Mouse (Mus musculus) cerebellum, adult 11-12 months (tissue): Measurements from ENCODE around the gene Npas3.
"Not testable (repeated sequence)": the region's sequence is repeated elsewhere in the genome, so short reads cannot be mapped to it uniquely, and the experiment has no call there.

ENCODE experiments used
- DNase-seq: peaks from one replicate; pipeline ENCODE4 v3.0.0; 2022

Gene Npas3

DNA sequence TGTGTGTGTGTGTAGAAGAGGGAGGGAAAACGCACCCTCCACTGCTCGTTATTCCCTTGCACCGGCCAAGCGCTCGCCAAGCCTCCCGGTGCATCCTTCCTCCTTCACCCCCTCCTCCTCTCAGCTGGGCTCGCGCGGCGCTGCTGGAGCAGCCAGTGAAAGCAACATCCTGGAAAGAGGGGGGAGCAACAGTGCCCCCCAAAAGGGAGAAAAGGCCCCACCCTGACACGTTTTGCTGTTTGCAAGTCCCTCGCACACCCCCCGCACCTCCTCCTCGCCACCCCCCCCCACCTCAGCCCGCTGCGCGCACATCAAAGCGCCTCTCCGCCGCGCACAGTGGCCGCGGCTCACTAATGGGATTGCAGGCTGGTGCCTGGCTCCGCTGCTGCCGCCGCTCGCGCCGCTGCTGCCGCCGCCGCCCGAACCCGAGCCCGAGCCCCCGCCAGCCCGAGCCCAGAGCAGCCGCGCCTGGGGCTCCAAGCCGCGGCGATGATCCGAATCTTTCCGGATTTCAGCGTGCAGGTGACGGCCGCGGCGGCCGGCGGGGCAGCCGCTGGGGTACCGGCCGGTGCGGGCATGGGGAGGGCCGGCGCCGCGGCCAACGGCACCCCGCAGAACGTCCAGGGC is at the start of gene Npas3:
Npas3 (plus strand) TSS at position 577 of the 627 bp plus-strand sequence.
- peak; percentile 19 for DNase-seq

DNA sequence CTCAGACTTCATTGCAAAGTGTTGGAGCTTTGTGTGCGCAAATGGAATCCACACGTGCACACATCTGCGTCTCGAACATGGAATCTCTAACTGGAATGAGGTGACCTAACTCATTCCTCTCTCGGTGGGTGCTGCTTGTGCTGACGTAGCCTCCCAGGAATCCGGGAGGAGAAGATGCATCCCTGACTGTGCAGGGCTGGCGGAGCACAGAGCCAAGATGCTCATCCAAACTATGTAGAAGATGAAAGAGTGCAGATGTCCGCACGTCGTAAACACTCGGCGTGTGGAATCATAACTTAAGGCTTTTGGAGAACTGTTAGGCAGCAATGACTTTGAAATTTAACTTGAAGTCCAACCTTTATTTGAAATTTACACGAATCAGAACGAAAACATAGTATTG is 31.3 kb upstream of the Npas3 start:
- DNase-seq = no peak

DNA sequence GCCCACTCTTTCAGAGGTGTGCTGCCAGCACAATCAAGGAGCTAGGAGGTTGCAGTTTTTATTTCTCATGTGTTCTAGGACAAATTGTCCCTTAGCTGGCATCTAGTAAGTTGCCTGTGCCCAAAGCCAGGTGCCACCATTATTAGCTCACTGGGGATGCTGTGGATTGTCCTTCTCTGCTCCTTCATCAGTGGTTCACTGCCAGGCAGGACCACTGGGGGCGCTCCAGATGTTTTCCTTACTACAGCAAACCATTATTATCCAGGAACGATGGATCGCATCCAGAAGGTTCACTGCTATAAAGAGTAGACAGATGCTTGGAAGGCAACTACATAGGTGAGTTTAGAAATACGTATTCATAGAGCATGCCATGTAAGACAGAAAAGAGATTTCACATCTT is 25.7 kb upstream of the Npas3 start:
- DNase-seq = no peak

DNA sequence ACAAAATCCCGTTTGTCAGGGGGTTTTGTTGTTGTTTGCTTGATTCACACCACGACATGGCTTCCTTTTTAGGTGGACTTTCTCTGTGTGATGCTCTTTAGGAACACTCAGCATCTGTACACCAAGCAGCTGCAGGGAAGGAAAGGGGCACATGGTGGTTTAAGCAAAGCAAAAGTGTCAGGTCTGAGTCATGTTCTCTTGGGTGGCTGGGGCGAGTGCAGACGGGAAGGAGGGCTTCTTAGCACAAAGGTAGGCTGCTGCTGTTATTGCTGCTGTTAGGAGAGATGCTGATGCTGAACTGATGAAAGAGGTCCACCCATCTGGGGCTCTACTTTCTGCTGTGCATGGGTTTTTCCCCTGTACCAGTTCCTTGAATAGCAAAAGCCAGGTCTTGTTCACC is 21.1 kb upstream of the Npas3 start:
- no peak for DNase-seq

DNA sequence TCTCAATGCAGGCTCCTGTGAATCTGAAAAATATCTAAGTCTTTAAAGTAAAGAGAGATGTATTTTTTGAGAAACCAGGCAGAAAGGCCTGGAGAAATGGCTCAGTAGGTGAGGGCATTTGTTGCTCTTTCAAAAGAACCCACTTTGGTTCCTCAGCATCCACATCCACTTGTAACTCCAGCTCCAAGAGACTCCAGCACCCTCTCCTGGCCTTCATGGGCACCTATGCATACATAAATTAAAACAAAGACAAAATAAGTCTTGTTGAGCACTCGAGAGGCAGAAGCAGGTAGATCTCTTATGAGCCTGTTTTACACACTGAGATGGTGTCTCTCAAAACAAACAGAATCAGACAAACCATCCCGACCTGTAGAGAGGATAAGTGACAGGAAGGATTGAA is 19.1 kb upstream of the Npas3 start:
- no peak for DNase-seq

DNA sequence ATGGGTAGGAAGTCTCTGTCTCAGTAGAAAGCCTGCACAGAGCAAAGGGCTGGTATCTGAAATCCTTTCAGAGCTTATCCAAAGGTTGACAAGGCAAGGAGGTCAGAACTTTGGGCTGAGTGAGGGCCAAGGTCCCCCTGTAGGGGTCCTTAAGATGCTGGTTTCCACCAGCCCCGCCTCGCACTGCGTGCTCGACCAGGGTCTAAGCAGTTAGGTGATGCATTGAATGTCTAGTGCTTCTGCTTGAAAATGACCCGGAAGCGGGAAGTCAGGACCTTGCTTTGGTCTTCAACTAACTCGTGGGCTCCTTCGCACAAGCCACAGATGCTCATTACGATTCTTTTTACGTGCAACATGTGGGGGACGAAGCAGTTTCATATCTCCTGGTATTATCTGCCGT is 2.3 kb upstream of the Npas3 start:
- no peak for DNase-seq

DNA sequence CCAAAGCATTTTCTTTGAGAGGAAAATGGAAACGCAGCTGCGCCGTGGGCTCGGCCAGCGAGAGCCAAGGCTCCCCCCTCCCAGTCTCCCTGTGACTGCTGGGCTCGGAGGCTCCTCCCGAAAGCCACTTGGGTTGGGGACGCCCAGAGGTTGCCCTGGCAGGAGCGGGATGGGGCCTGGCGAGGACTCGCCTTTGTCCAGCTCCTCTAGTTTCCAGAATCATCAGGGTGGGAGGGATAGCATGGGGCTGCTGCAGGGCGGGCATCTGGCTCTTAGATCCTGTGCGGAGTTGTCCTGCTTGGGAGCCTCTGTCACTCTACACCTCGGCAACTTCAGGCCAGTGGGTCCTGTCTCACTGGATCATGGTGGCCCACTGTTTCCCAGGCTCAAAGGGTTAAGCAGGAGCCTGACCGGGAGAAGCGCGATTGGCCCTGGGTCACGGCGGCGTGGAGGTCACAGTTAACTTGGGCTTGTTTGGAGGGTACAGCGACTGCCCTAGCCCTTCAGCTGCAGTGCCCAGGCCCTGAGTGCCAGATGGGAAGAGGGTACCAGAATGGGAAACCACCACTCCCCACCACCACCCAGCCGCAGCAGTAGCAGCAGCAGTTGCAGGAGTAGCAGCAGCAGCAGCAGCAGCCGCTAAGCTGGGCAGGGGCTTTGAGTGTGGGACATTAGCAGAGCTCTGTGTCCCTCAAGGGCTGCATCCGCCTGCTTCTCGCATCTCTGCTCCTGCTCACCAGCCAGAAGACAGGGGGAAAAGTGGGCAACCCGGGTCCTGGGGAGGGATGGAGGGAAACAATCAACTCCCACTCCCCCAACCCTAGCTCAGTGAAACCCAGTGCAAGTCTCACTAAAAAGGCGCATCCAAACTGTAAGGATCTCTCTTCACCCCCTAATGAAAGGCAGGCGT is 1.6 kb upstream of the Npas3 start:
- DNase-seq = peak; percentile 6

DNA sequence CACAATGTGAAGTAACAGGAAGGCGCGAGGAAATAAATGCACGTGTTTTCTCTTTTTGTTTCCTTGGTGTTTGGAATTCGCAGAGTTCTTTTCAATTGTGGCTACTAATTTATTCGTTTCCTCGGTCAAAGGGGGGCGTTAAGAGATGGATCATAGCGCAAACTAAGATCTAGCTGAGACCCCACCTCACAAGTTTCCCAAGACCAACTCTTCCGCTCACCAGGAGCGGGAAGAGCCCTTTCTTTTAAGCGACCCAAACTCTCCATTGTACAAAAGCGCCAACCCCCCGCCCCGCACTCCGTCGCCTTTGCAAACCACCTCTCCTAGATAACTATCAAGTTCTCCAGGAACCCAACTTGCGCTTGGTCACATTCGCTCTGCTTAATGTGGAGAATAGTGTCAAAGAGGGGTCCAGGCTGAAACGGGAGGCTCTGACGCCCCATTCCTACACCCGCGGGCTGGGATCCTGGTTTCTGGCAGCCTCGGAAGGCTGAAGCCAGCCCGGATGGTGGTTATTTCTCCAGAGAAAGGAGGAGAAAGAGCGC is 914 bp upstream of the Npas3 start:
- DNase-seq = no peak

DNA sequence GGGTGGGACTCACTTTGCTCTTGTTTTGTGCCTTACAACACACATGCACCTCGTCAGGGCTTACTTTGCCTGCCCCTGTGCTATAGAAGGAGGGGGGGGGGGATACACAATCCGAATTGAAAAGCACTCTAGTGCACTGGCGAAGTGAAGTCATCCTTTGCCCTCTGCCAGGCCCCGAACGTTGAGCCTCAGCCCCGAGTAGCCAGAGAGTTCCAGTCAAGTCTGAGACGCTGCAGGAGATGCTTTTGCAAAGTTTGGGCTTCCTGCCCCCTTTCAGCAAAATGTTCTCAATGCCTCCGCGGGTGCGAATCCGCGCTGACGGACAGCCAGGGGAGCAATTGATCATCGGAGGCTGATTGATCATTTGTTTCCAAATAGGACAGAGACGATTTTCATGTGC is 319 bp downstream of the Npas3 start:
- DNase-seq = peak; percentile 6

DNA sequence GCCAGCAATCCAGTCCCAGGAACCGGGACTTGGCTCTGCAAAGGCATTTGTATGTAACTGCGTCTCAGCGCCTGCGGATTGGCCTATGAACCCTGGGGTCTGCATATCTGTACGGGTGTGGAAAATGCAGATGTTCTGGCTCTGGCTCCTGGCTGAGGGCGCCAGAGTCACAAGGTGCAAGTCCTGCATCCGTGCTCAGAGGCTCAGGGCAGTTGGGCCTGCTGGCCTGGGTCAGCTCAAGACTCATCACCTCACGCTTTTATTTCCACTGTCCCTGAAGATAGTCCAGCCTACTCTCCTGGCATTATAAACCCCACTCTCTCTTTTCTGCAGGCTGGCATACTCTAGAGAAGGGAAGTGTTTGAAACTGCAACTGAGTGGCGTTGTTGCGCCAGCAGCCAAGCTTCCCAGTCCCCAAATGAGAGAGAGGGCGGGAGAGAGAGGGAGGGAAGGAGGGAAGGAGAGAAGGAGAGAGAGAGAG is 3.3 kb downstream of the Npas3 start:
- DNase-seq = peak; percentile 9

DNA sequence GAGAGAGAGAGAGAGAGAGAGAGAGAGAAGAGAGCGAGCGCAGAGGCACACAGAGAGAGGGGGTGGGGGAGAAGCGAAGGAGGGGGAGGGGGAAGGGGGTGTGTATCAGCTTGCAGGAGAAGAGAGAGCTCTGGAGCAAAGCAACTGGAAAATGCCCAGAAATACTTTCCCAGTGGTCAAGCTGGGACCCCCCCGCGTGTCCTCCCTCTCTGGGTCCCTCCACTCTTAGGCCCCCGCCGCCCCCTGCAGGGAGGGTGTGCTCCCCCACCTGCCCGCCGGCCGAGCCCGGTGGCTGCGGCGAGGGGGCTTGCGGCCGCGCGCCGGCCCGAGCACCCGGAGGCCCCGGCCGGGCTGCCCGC is 3.7 kb downstream of the Npas3 start:
- DNase-seq = peak; percentile 9

DNA sequence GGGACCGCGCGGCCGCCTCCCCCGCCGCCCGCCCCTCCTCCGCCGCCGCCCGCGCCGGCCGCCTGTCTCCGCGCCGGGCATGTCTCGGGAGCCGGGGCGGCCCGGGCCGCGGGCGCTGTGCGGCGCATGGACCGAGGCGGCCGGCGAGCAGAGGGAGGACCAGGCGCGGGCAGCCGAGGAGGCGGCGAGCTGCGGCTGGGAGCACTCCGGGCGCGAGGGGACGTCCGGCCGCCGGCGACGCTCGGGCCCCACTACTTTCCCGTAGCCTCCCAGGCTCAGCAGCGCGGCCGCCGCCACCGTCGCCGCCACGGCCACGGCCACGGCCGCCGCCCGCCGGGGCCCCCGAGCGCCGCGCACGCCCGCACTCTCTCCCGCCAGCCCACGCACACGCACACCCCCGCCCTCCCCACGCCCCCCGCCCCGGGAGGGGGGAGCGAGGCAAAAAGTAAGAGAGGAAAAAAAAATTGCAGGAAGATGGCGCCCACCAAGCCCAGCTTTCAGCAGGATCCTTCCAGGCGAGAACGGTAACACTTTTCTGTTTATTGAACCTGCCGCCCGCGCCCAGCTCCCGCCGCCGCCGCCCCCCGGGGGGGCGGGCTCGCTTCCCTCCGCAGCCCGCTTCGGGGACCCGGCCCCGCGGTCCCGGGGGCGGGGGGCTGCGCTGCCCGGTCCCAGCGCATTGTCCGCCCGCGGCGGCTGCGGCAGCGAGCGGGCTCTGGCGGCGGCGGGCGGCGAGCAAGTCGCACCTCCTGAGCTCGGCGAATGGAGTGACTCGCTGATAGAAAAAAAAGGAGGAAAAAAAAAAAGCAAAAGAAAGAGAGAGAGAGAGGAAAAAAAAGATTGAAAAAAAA is 4.3 kb downstream of the Npas3 start:
- peak; percentile 9 for DNase-seq

DNA sequence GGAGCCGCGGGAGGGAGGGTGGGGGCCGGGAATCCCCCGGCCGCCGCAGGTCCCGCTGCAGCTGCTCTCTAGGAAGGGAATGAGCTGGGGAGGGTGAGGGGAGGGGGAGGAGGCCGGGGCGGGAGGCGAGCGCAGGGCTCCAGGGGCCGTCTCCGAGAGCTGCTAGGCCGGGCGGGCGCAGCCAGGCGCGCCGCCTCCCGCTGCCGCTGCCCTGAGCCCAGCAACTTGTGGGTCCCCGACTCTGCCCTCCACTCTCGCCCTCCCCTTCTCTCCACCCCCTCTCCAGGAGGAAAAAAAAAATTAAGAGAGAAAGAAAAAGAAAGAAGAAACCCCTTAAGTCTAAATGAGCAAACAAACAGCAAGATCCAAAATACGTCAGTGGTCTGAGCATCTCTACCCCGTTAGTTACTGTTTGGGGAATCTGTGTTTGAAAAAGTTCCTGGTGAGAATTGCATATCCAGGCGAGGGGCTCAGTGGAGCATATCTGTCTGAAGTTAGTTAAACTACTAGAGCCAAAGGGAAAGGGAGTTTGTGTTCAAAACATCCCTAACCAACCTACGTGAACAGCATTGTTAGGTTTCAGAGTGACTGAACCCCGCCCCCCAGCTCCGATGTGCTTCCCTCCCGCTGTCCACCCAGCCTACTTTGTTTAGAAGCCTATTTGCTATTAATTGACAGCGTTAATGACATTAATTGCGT is 5.1 kb downstream of the Npas3 start:
- DNase-seq = peak; percentile 20

DNA sequence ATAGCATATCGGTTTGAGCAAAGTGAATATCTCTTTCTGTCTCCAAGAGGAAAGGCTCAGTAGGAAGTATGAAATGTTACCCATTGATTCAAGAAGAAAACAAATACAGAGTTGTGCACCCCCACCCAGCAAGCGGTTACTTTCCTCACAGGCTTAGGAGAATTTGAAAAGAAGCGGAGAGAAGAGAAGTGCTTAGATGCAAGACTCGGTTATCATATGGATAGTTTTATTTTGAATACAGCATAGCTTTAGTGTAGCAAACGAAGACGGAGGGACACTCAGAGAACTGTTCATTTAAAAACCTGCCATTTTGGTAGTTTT is 5.6 kb downstream of the Npas3 start:
- no peak for DNase-seq

DNA sequence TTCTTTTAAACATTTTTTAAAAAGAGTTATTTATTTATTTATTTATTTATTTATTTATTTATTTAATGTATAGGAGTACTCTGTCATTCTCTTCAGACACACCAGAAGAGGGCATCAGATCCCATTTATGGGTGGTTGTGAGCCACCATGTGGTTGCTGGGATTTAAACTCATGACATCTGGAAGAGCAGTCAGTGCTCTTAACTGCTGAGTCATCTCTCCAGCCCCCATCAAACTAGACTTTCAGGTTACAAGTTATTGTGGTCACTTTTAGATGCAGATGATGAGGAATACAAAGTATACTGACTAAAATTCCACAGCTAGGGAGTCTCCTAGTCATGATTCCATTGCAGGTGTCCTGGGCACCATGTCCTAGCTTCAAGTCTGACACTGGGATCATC is 26.0 kb downstream of the Npas3 start:
- not testable (repeated sequence) for DNase-seq

DNA sequence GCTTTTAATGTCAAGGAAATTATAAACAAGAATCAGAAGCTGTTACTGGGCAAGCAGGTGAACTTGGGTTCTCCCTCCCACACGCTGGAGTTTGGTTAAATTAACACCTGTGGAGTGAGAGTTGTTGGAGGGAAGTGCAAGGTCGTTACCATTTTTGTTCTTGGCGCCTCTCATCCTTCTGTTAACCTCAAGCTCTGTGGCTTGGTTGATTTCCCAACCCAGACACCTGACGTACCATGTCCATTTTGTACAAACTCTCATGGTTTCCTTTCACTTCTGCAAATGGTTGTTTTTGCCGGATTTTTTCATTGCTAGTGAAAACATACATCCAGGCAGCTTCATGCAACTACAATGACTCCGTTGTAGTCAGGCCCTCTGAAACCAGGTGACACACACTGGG is 28.9 kb downstream of the Npas3 start:
- no peak for DNase-seq

DNA sequence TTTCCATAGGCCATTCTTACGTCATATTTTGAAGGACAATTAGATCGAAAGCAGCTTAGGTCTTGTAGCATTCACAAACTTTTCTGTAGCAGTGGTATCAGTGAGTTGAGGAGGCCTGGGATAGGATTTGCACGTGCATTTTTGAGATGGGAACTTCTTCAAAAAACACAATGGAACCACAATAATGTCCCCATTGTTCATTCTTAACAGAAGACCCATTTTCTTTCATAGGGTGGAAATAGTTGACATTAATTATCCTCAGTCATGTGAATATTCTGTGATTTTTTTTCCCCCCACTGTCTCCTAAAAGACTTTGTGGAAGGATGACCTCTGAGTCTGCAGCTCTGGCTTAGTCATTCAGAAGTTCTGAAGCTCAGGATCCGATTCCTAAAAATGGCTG is 41.9 kb downstream of the Npas3 start:
- no peak for DNase-seq

DNA sequence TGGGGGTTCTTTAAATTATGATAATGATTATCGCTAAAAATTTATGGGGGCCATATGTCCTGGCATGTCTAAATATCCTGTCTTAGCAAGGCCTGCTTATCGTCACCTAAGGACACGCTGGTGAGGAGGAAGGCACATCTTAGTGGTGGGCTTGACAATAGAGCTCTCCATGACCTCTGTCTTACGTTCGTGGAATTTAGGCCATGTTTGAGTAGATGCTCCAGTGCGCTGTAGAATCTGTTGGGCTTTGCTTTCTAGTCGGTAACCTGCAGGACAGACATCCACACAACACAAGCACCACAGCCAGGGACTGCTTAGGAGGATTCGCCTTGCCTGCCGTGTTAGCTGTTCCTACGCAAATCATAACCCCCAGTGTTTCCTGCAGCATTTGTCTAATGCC is 42.4 kb downstream of the Npas3 start:
- no peak for DNase-seq

DNA sequence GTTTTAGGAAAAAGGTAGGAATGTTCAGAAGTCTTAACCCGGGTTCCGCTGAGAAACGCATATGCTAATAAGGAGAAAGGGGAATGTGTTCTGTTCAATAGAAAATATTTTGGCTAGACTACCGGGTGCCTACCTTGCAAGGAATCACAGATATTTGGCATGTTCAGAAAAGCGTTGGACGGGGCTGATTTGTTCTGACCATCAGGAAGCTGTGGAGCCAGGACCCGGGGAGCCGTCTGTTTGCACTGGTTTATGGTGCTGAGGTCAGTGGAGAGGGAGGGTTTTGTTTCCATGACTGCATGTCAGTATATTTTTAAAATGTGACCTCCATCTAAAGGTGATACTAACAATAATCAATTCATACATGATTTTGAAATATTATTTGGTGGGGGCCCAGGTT is 43.5 kb downstream of the Npas3 start:
- DNase-seq = no peak

DNA sequence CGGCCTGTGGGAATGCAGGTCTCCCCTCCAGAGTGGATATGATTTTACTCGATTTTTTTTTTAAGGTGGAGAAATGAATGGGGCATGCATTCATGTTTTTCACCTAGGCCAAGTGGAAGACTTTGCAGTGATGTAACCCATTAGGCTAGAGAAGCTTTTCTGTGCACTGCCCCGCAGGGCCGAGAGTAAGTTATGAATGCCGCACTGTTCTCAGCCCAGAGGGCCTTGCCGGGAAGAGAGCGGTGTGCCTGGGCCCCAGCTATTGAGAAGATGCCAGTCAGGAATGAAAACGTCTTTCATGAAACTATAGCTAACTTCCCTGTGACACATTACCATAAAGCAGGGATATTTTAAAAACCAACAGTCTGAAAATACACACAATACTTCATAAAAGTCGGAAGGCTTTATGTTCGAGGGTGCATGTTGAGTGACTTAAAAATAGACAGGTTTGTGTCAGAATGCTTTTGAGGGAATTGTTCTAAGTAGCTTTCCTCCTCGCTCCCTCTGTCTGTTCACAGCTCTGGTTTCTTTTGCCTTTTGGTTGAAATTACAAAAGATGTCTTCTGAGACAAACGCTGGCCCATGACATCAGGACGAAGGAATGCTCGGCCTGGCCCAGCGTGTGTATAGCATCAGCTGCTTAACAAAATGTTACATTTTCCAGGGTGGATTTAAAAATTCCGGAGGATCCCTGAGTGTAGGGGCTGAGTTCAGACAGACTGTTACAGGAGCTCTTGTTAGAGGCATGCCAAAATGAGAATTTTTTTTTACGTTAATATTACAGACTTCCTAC is 44.2 kb downstream of the Npas3 start:
- DNase-seq = peak; percentile 11

DNA sequence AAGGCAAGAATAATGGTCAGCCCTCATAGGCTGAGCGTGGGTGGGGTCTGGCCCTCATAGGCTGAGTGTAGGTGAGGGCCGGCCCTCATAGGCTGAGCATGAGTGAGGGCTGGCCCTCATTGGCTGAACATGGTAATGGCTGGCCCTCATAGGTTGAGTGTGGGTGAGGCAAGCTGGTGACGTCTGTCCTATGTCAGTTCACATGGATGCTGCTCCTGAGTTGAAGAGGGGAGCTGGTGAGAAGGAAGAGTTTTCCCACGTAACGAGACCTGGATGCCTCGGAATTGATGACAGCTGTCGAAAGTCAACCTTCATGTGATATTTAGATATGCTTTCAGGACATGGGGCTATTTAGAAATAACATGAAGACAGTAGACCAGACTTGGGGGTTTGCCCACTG is 45.5 kb downstream of the Npas3 start:
- no peak for DNase-seq

DNA sequence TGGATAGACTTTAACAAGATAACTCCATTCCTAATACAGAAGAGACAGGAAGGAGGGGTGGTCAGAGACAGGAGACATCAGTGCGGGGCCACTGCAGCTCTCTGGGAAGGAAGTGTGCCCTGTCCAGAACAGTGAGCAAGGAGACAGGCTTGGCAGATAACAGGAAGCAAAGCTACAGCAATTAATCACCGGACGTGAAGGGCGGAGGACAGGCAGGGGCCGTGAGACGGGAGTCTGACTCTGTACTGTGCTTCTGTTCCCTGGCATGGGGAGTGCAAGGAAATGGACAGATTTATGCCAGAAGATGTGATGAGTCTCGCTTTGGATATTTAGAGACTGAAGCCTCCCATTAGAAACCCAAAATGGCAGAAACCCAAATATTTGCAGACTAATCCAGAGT is 47.3 kb downstream of the Npas3 start:
- no peak for DNase-seq
